Mouse (Mus musculus): ENCODE data around the gene Npl.

Npl gene

GRCm38 (mm10) chr1:153549536-153550199 lies at the start of gene Npl:
Gene Npl (minus strand): TSS chr1:153550045.
- DNase-seq (ENCODE audit: low spot score): peak; percentile 25

- DNase-seq (ENCODE audit: low spot score): no peak
Observed at GRCm38 (mm10) chr1:153599302-153600045, 49.6 kb upstream of the Npl start.

GRCm38 (mm10) chr1:153598773-153599172 lies 48.9 kb upstream of the Npl start:
- no peak for DNase-seq (ENCODE audit: low spot score)

- DNase-seq (ENCODE audit: low spot score): no peak
Observed at GRCm38 (mm10) chr1:153593678-153594077, 43.8 kb upstream of the Npl start.

GRCm38 (mm10) chr1:153590176-153590734 lies 40.4 kb upstream of the Npl start:
- DNase-seq (ENCODE audit: low spot score): no peak

- DNase-seq (ENCODE audit: low spot score): no peak
Observed at GRCm38 (mm10) chr1:153587956-153588355, 38.1 kb upstream of the Npl start.

GRCm38 (mm10) chr1:153586826-153587225 lies 37.0 kb upstream of the Npl start:
- DNase-seq (ENCODE audit: low spot score): no peak

GRCm38 (mm10) chr1:153585752-153586151 lies 35.9 kb upstream of the Npl start:
- DNase-seq (ENCODE audit: low spot score): no peak

GRCm38 (mm10) chr1:153583189-153583588 lies 33.3 kb upstream of the Npl start:
- no peak for DNase-seq (ENCODE audit: low spot score)

GRCm38 (mm10) chr1:153574730-153575129 lies 24.9 kb upstream of the Npl start:
- no peak for DNase-seq (ENCODE audit: low spot score)

- no peak for DNase-seq (ENCODE audit: low spot score)
Observed at GRCm38 (mm10) chr1:153572271-153573043, 22.6 kb upstream of the Npl start.

GRCm38 (mm10) chr1:153565701-153566100 lies 15.9 kb upstream of the Npl start:
- no peak for DNase-seq (ENCODE audit: low spot score)

GRCm38 (mm10) chr1:153564701-153565100 lies 14.9 kb upstream of the Npl start:
- DNase-seq (ENCODE audit: low spot score): no peak

GRCm38 (mm10) chr1:153563675-153564074 lies 13.8 kb upstream of the Npl start:
- DNase-seq (ENCODE audit: low spot score): no peak

- DNase-seq (ENCODE audit: low spot score): no peak
Observed at GRCm38 (mm10) chr1:153560805-153561204, 11.0 kb upstream of the Npl start.

- DNase-seq (ENCODE audit: low spot score): no peak
Observed at GRCm38 (mm10) chr1:153559701-153560100, 9.9 kb upstream of the Npl start.

GRCm38 (mm10) chr1:153559126-153559647 lies 9.3 kb upstream of the Npl start:
- DNase-seq (ENCODE audit: low spot score): no peak

GRCm38 (mm10) chr1:153556896-153557295 lies 7.1 kb upstream of the Npl start:
- no peak for DNase-seq (ENCODE audit: low spot score)

- DNase-seq (ENCODE audit: low spot score): no peak
Observed at GRCm38 (mm10) chr1:153556202-153556601, 6.4 kb upstream of the Npl start.

GRCm38 (mm10) chr1:153550814-153551213 lies 969 bp upstream of the Npl start:
- no peak for DNase-seq (ENCODE audit: low spot score)

- no peak for DNase-seq (ENCODE audit: low spot score)
Observed at GRCm38 (mm10) chr1:153547555-153547954, 2.3 kb downstream of the Npl start.

GRCm38 (mm10) chr1:153545196-153545595 lies 4.6 kb downstream of the Npl start:
- DNase-seq (ENCODE audit: low spot score): no peak

All from urinary bladder, postnatal 10 days (tissue).